Comparison of ENCODE assay signal across 8 mouse cellular contexts in the genomic region with DNA sequence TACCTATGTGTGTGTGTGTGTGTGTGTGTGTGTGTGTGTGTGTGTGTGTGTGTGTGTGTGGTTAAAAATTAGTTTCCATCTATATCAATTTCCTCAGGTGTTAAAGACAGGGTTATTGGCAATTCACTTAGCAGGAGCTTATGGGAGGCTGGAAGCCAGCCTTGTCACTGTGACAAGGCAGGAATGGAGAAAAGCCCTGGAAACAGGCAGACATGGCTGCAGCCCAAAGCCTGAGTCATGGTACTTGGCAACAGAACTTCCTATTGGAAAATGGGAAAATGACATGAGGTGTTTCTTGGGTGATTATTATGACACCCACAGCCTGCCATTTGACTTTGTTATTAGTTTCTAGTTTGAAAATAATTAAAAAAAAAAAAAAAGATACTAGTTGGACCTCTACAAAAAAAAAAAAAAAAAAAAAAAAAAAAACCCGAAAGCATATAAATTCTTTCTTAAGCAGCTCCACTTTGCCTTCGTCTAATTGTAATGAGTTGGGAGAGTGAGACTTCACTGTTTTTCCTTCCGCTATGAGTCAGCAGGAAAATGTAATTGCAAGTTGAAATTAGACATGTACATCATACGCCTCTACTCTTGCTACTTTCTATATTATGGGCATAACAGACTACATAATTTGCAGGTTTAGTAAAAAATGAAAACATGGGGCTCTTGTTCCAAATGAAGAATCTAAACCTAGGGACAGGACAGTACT.
A peak's percentile ranks its signal among the peaks of the same experiment; 100 is the strongest.
DNase-seq lines count a peak whose midpoint lies in the region; ATAC-seq lines count a peak whose summit lies in the region.

No protein-coding gene starts in this region.

- peak; percentile 53 to 73 for DNase-seq in heart, adult 18-20 months
- DNase-seq in heart, embryonic 10.5 days (ENCODE audit: low spot score): no peak
- DNase-seq in adrenal gland, postnatal 36 days: peak; percentile 71 to 82
- DNase-seq in gastrocnemius, postnatal 14 days: peak; percentile 13
- peak; percentile 53 to 68 for DNase-seq in left cerebral cortex, postnatal 36 days (ENCODE audit: low spot score in 2 of 2)
- DNase-seq in testis, postnatal 14 days (ENCODE audit: low spot score): no peak
- no peak for DNase-seq in kidney, adult 8-10 months

- intact Hi-C loops in gastrocnemius, postnatal 14 days (cut with DNase I; ENCODE audit: low total_unique reads): no loop called here
- intact Hi-C loops in left cerebral cortex, postnatal 36 days (cut with DNase I): no loop called here

- no peaks in the 10 kb centered on the region for H3K36me3 ChIP-seq in heart, embryonic 10.5 days
- no peaks in the 10 kb centered on the region for H3K36me3 ChIP-seq in hindbrain, embryonic 13.5 days

- H3K27me3 ChIP-seq in heart, embryonic 10.5 days (ENCODE audit: insufficient read depth, poor library complexity, severe bottlenecking): no peaks in the 10 kb centered on the region
- H3K27me3 ChIP-seq in hindbrain, embryonic 13.5 days: no peaks in the 10 kb centered on the region

- no peak overlapping the region for H3K4me2 ChIP-seq in hindbrain, embryonic 13.5 days

- no peak overlapping the region for H3K27ac ChIP-seq in heart, embryonic 10.5 days
- no peak overlapping the region for H3K27ac ChIP-seq in hindbrain, embryonic 13.5 days

- H3K4me3 ChIP-seq in heart, embryonic 10.5 days: no peak overlapping the region
- H3K4me3 ChIP-seq in hindbrain, embryonic 13.5 days: no peak overlapping the region

- WGBS in heart, embryonic 10.5 days: 75% methylated on average over 4 of the region's 4 CpGs
- 85% methylated on average over 4 of the region's 4 CpGs for WGBS in hindbrain, embryonic 13.5 days

- ATAC-seq in hindbrain, embryonic 13.5 days (ENCODE audit: low FRiP score): no peak

- H3K9ac ChIP-seq in hindbrain, embryonic 13.5 days: no peak overlapping the region

- H3K4me1 ChIP-seq in heart, embryonic 10.5 days: no peaks in the 10 kb centered on the region
- H3K4me1 ChIP-seq in hindbrain, embryonic 13.5 days (replicated peaks): no peaks in the 10 kb centered on the region

- H3K9me3 ChIP-seq in heart, embryonic 10.5 days: no peaks in the 10 kb centered on the region
- no peaks in the 10 kb centered on the region for H3K9me3 ChIP-seq in hindbrain, embryonic 13.5 days

Comparison
In these comparisons a context has a peak if more than half of its experiments do, and no peak if none do; other contexts are left out.
1. DNase-seq: peak in heart, adult 18-20 months (2 of 2), adrenal gland, postnatal 36 days (2 of 2), gastrocnemius, postnatal 14 days (single experiment) and left cerebral cortex, postnatal 36 days (2 of 2); none in heart, embryonic 10.5 days (single experiment), testis, postnatal 14 days (single experiment) and kidney, adult 8-10 months (0 of 2).